In genomic region chr10:3427689-3428399, GRCm38 (mm10) we compare ENCODE assay signal across 10 mouse cellular contexts.
A peak's percentile ranks its signal among the peaks of the same experiment; 100 is the strongest.
DNase-seq lines count a peak whose midpoint lies in the region; TF ChIP-seq lines count a peak whose summit lies in the region.
"Had no signal": no experiment of that assay in that cellular context is flagged by ENCODE, and none has a peak within 500 bp of the region (broad histone marks: within the 10 kb centered on the region; RNA-seq: fewer than 3 reads in every experiment).

No protein-coding gene starts in this region.

- H3K9me3 ChIP-seq in MEL (replicated peaks; ENCODE audit: insufficient read depth, low read length), result no peaks in the 10 kb centered on the region
- H3K9me3 ChIP-seq: kidney, embryonic 15.5 days had no signal

- no peak for TF ChIP-seq POLR2A in MEL (IDR thresholded peaks at IDR 0.05; ENCODE audit: control insufficient read depth in 1 of 2, insufficient read depth in 1 of 2, low read depth in 1 of 2, low read length in 2 of 2, poor library complexity in 1 of 2)

- H3K36me3 ChIP-seq in MEL (ENCODE audit: control insufficient read depth in 1 of 2, insufficient read depth in 2 of 2, low read length in 2 of 2), result no peaks in the 10 kb centered on the region
- H3K36me3 ChIP-seq: kidney, embryonic 15.5 days had no signal

- no peaks in the 10 kb centered on the region for H3K4me1 ChIP-seq in MEL (ENCODE audit: control insufficient read depth in 1 of 2, insufficient read depth in 2 of 2, low read length in 2 of 2)
- H3K4me1 ChIP-seq: kidney, embryonic 15.5 days had no signal

- H3K9ac ChIP-seq in MEL (ENCODE audit: control insufficient read depth, low read depth, low read length, poor library complexity, severe bottlenecking), result no peak overlapping the region
- H3K9ac ChIP-seq: kidney, embryonic 15.5 days had no signal

- DNase-seq in cerebellum, postnatal 10 days, result peak; percentile 61 to 71
- no peak for DNase-seq in cerebellum, adult 18-20 months
- DNase-seq in kidney, postnatal 10 days, result peak; percentile 24
- DNase-seq in kidney, adult 11 months, result no peak
- peak; percentile 5 for DNase-seq in MEL (ENCODE audit: low read depth, low spot score)
- DNase-seq in heart, postnatal 4 days, result peak; percentile 51
- DNase-seq in cerebellum, adult 8-10 months, result no peak
- DNase-seq in left cerebral cortex, adult 8-10 months (ENCODE audit: low spot score in 2 of 2), result no peak
- DNase-seq: embryo, embryonic 11 days had no signal

- no peak overlapping the region for H3K4me3 ChIP-seq in MEL (ENCODE audit: control insufficient read depth in 1 of 2, insufficient read depth in 1 of 2, low read depth in 2 of 2, low read length in 2 of 2)
- H3K4me3 ChIP-seq: kidney, embryonic 15.5 days had no signal

- TF ChIP-seq EP300 in MEL (IDR thresholded peaks at IDR 0.05; ENCODE audit: low read depth in 1 of 2, low read length in 2 of 2), result no peak

- TF ChIP-seq CTCF in MEL (IDR thresholded peaks at IDR 0.05 in 2 of 3, conservative IDR thresholded peaks at IDR 0.05 in 1 of 3; ENCODE audit: control insufficient read depth in 1 of 3, insufficient read depth in 1 of 3, low read depth in 2 of 3, low read length in 3 of 3, poor library complexity in 1 of 3, severe bottlenecking in 1 of 3), result no peak

- no peaks in the 10 kb centered on the region for H3K27me3 ChIP-seq in MEL (ENCODE audit: control insufficient read depth in 1 of 2, insufficient read depth in 2 of 2, low read length in 2 of 2)
- H3K27me3 ChIP-seq: kidney, embryonic 15.5 days had no signal

- TF ChIP-seq RAD21 in MEL (IDR thresholded peaks at IDR 0.05; ENCODE audit: low read depth, low read length), result no peak

- no peaks in the 10 kb centered on the region for H3K79me2 ChIP-seq in MEL (ENCODE audit: control insufficient read depth, insufficient read depth, low read length, poor library complexity)

- H3K27ac ChIP-seq in MEL (ENCODE audit: control insufficient read depth, low read depth, low read length), result no peak overlapping the region
- H3K27ac ChIP-seq: kidney, embryonic 15.5 days had no signal

TF ChIP-seq in MEL, 35 proteins besides CTCF, POLR2A, EP300 and RAD21:
- TF ChIP-seq USF2 (IDR thresholded peaks at IDR 0.05; ENCODE audit: borderline replicate concordance in 1 of 2, insufficient read depth in 1 of 2, low read depth in 1 of 2, low read length in 2 of 2), result no peak
- no peak for TF ChIP-seq ZMIZ1 (IDR thresholded peaks at IDR 0.05; ENCODE audit: low read depth, low read length)
- TF ChIP-seq NRF1 (IDR thresholded peaks at IDR 0.05; ENCODE audit: insufficient read depth, low read depth, low read length, poor library complexity, severe bottlenecking), result no peak
- TF ChIP-seq POLR2AphosphoS5 (IDR thresholded peaks at IDR 0.05; ENCODE audit: borderline replicate concordance, low read depth, low read length), result no peak
- no peak for TF ChIP-seq ZNF384 (IDR thresholded peaks at IDR 0.05; ENCODE audit: low read depth, low read length)
- no peak for TF ChIP-seq MYC (IDR thresholded peaks at IDR 0.05; ENCODE audit: low read depth, low read length)
- TF ChIP-seq UBTF (IDR thresholded peaks at IDR 0.05; ENCODE audit: borderline replicate concordance, insufficient read depth, low read depth, low read length), result no peak
- TF ChIP-seq MXI1 (IDR thresholded peaks at IDR 0.05; ENCODE audit: low read depth, low read length), result no peak
- no peak for TF ChIP-seq USF1 (IDR thresholded peaks at IDR 0.05; ENCODE audit: low read depth, low read length)
- TF ChIP-seq TCF12 (IDR thresholded peaks at IDR 0.05; ENCODE audit: low read depth, low read length), result no peak
- no peak for TF ChIP-seq SIN3A (IDR thresholded peaks at IDR 0.05; ENCODE audit: low read length)
- TF ChIP-seq MAX (IDR thresholded peaks at IDR 0.05; ENCODE audit: low read length), result no peak
- TF ChIP-seq TAL1 (IDR thresholded peaks at IDR 0.05; ENCODE audit: low read length), result no peak
TF ChIP-seq in MEL: peak in this region for 0.

Comparison
In these comparisons a context has a peak if more than half of its experiments do, and no peak if none do; other contexts are left out.
1. DNase-seq: peak in cerebellum, postnatal 10 days (2 of 2), kidney, postnatal 10 days (single experiment), MEL (single experiment) and heart, postnatal 4 days (single experiment); none in cerebellum, adult 18-20 months (0 of 2), kidney, adult 11 months (single experiment), cerebellum, adult 8-10 months (single experiment) and left cerebral cortex, adult 8-10 months (0 of 2).